Mouse (Mus musculus): ENCODE measurements around the gene Hoxd11. TPM values are rescaled to one million over a fixed set of nuclear protein-coding genes. Genes with fewer than 3 reads are reported as not detected.
A peak's percentile ranks its signal among the peaks of the same experiment; 100 is the strongest.

Hoxd11 gene
- polyA plus RNA-seq, 1 experiment from 2014 or later, result not detected

- TF ChIP-seq CTCF (IDR thresholded peaks at IDR 0.05) (no peak), EP300 (IDR thresholded peaks at IDR 0.05) (no peak)
Measured at GRCm38 (mm10) chr2:74674881-74675665, 4.3 kb upstream of the Hoxd11 start, which contains the start of gene Hoxd12. Gene Hoxd12 (plus strand): TSS chr2:74675013.

GRCm38 (mm10) chr2:74675666-74676282 is 3.6 kb upstream of the Hoxd11 start:
- no peak overlapping the region for H3K4me2 ChIP-seq (replicated peaks; ENCODE audit: low read depth, low read length)
- peaks cover 91% of the 10 kb centered on the region for H3K27me3 ChIP-seq (replicated peaks; ENCODE audit: insufficient read depth, low read length)
- ATAC-seq (no peak), DNase-seq (ENCODE audit: low spot score) (no peak)
- no peaks in the 10 kb centered on the region for H3K9me3 ChIP-seq (ENCODE audit: low read length)
- H3K9ac ChIP-seq (replicated peaks; ENCODE audit: low read depth), result no peak overlapping the region
- TF ChIP-seq CTCF (IDR thresholded peaks at IDR 0.05), result no peak
- TF ChIP-seq EP300 (IDR thresholded peaks at IDR 0.05), result no peak
- WGBS, result 3% methylated on average over 24 of the region's 24 CpGs
- no peak overlapping the region for H3K27ac ChIP-seq (ENCODE audit: low read length)
- no peaks in the 10 kb centered on the region for H3K36me3 ChIP-seq (ENCODE audit: insufficient read depth, low read length)
- H3K4me1 ChIP-seq (ENCODE audit: insufficient read depth, low read depth, low read length), result peaks cover 4% of the 10 kb centered on the region; the same call in 1 of the 2 replicates
- H3K4me3 ChIP-seq (ENCODE audit: low read depth, low read length), result no peak overlapping the region

More at GRCm38 (mm10) chr2:74674881-74675665, 4.3 kb upstream of the Hoxd11 start, which contains the start of gene Hoxd12:
- no peak within 1 kb of the TSS for H3K9ac ChIP-seq (replicated peaks; ENCODE audit: low read depth)
- H3K4me3 ChIP-seq (ENCODE audit: low read depth, low read length), result no peak within 1 kb of the TSS
- DNase-seq (ENCODE audit: low spot score), result no peak
- no peak for ATAC-seq
- no peaks in the 10 kb centered on the region for H3K9me3 ChIP-seq (ENCODE audit: low read length)
- no peak within 1 kb of the TSS for H3K27ac ChIP-seq (ENCODE audit: low read length)
- no peaks in the 10 kb centered on the region for H3K36me3 ChIP-seq (ENCODE audit: insufficient read depth, low read length)
- WGBS, result 4% methylated on average over 47 of the region's 47 CpGs
- no peak within 1 kb of the TSS for H3K4me2 ChIP-seq (replicated peaks; ENCODE audit: low read depth, low read length)
- peaks cover 4% of the 10 kb centered on the region; the same call in 1 of the 2 replicates for H3K4me1 ChIP-seq (ENCODE audit: insufficient read depth, low read depth, low read length)
- peaks cover 89% of the 10 kb centered on the region for H3K27me3 ChIP-seq (replicated peaks; ENCODE audit: insufficient read depth, low read length)

GRCm38 (mm10) chr2:74676376-74677052 is 2.8 kb upstream of the Hoxd11 start:
- DNase-seq (ENCODE audit: low spot score) (no peak), ATAC-seq (no peak)
- Histone ChIP-seq H3K36me3 (ENCODE audit: insufficient read depth, low read length) (no peaks in the 10 kb centered on the region), H3K4me1 (ENCODE audit: insufficient read depth, low read depth, low read length) (peaks cover 4% of the 10 kb centered on the region; the same call in 1 of the 2 replicates), H3K4me2 (replicated peaks; ENCODE audit: low read depth, low read length) (no peak overlapping the region), H3K4me3 (ENCODE audit: low read depth, low read length) (no peak overlapping the region), H3K27ac (ENCODE audit: low read length) (no peak overlapping the region), H3K27me3 (replicated peaks; ENCODE audit: insufficient read depth, low read length) (peaks cover 93% of the 10 kb centered on the region), H3K9me3 (ENCODE audit: low read length) (no peaks in the 10 kb centered on the region), H3K9ac (replicated peaks; ENCODE audit: low read depth) (no peak overlapping the region)
- 2% methylated on average over 9 of the region's 9 CpGs for WGBS
- no peak for TF ChIP-seq CTCF (IDR thresholded peaks at IDR 0.05)
- TF ChIP-seq EP300 (IDR thresholded peaks at IDR 0.05), result no peak

DNA sequence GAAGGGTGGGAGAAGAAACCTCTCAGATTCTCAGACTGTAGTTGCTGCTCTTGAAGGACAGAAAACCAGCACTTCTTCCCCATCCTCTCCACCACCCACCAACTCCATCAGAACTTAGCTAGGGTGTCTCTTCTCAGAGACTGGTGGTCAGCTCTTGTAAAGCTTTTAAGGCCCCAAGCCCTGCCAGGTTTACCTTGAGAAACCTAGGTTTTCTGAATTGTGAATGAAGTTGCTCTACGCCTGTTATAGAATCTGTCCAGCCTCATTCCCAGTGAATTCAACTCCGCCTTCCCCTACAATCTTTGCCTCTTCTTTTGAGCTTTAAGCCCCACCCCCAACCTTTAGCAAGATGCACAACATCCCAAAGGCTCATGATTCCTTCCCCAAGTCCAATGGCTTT is 2.3 kb upstream of the Hoxd11 start:
- WGBS, result 23% methylated on average over 2 of the region's 2 CpGs
- ATAC-seq, result no peak
- Histone ChIP-seq H3K36me3 (ENCODE audit: insufficient read depth, low read length) (no peaks in the 10 kb centered on the region), H3K27me3 (replicated peaks; ENCODE audit: insufficient read depth, low read length) (peaks cover 93% of the 10 kb centered on the region), H3K9me3 (ENCODE audit: low read length) (no peaks in the 10 kb centered on the region), H3K27ac (ENCODE audit: low read length) (no peak overlapping the region), H3K4me3 (ENCODE audit: low read depth, low read length) (no peak overlapping the region), H3K9ac (replicated peaks; ENCODE audit: low read depth) (no peak overlapping the region), H3K4me1 (ENCODE audit: insufficient read depth, low read depth, low read length) (peaks cover 4% of the 10 kb centered on the region; the same call in 1 of the 2 replicates), H3K4me2 (replicated peaks; ENCODE audit: low read depth, low read length) (no peak overlapping the region)
- no peak for DNase-seq (ENCODE audit: low spot score)
- no peak for TF ChIP-seq CTCF (IDR thresholded peaks at IDR 0.05)
- no peak for TF ChIP-seq EP300 (IDR thresholded peaks at IDR 0.05)

DNA sequence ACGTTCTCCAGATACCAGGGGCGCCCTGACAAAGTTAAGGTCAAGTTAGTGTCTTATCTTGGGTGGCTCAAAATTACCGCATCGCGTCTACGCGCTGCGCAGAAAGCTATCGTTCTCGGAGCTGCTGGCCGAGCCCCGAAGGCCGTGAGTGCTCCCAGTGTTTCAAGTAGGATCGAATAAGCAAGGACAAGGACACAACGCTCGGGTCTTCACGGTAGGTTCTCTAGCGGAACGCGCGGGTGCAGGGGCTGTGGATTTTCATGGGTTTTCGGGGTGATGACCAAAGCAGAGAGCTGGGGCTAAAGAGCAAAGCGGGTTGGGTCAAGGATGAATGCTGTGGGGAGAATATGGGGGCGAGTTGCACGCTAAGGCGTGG is 227 bp downstream of the Hoxd11 start:
- DNase-seq (ENCODE audit: low spot score), result no peak
- TF ChIP-seq CTCF (IDR thresholded peaks at IDR 0.05) (no peak), EP300 (IDR thresholded peaks at IDR 0.05) (no peak)
- H3K4me1 ChIP-seq (ENCODE audit: insufficient read depth, low read depth, low read length), result peaks cover 5% of the 10 kb centered on the region; the same call in 1 of the 2 replicates
- H3K9ac ChIP-seq (replicated peaks; ENCODE audit: low read depth), result no peak overlapping the region
- H3K27ac ChIP-seq (ENCODE audit: low read length), result no peak overlapping the region
- H3K4me3 ChIP-seq (ENCODE audit: low read depth, low read length), result 0 out of 2 replicates have a peak overlapping the region, but pooled peaks have one; percentile 3
- WGBS, result 1% methylated on average over 26 of the region's 26 CpGs
- no peak overlapping the region for H3K4me2 ChIP-seq (replicated peaks; ENCODE audit: low read depth, low read length)
- no peak for ATAC-seq
- H3K9me3 ChIP-seq (ENCODE audit: low read length), result no peaks in the 10 kb centered on the region
- no peaks in the 10 kb centered on the region for H3K36me3 ChIP-seq (ENCODE audit: insufficient read depth, low read length)
- peaks cover 92% of the 10 kb centered on the region for H3K27me3 ChIP-seq (replicated peaks; ENCODE audit: insufficient read depth, low read length)

GRCm38 (mm10) chr2:74679980-74680379 is 623 bp downstream of the Hoxd11 start:
- ATAC-seq, result no peak
- Histone ChIP-seq H3K4me3 (ENCODE audit: low read depth, low read length) (0 out of 2 replicates have a peak overlapping the region, but pooled peaks have one; percentile 3), H3K36me3 (ENCODE audit: insufficient read depth, low read length) (no peaks in the 10 kb centered on the region), H3K4me2 (replicated peaks; ENCODE audit: low read depth, low read length) (no peak overlapping the region), H3K9ac (replicated peaks; ENCODE audit: low read depth) (no peak overlapping the region), H3K27ac (ENCODE audit: low read length) (no peak overlapping the region), H3K9me3 (ENCODE audit: low read length) (no peaks in the 10 kb centered on the region), H3K4me1 (ENCODE audit: insufficient read depth, low read depth, low read length) (peaks cover 5% of the 10 kb centered on the region; the same call in 1 of the 2 replicates), H3K27me3 (replicated peaks; ENCODE audit: insufficient read depth, low read length) (peaks cover 92% of the 10 kb centered on the region)
- TF ChIP-seq EP300 (IDR thresholded peaks at IDR 0.05) (no peak), CTCF (IDR thresholded peaks at IDR 0.05) (no peak)
- no peak for DNase-seq (ENCODE audit: low spot score)
- WGBS, result 1% methylated on average over 23 of the region's 23 CpGs
